Mouse (Mus musculus) monocyte, adult 5-6 weeks (primary cell): ENCODE data around the gene Sptbn2. TPM values are rescaled to one million over a fixed set of nuclear protein-coding genes. Genes with fewer than 3 reads are reported as not detected.

ENCODE experiments used
- ATAC-seq: fragments of 153-309, 156-312 bp; replicated peaks from 2 replicates; pipeline ENCODE4 v1.8.0; 2017; ENCODE audit warnings: mild to moderate bottlenecking; ENCODE audit not compliant: low TSS enrichment, insufficient number of reproducible peaks, severe bottlenecking, poor library complexity, low FRiP score
- total RNA-seq: library from RNA; stranded (forward); fragments of 200-1000, 200-491, 200-594 nt; gene quantifications from 3 replicates; pipeline ENCODE4 v1.2.3, GENCODE M21; 2017

The Sptbn2 gene
- total RNA-seq, 1 experiment from 2014 or later, result not detected

DNA sequence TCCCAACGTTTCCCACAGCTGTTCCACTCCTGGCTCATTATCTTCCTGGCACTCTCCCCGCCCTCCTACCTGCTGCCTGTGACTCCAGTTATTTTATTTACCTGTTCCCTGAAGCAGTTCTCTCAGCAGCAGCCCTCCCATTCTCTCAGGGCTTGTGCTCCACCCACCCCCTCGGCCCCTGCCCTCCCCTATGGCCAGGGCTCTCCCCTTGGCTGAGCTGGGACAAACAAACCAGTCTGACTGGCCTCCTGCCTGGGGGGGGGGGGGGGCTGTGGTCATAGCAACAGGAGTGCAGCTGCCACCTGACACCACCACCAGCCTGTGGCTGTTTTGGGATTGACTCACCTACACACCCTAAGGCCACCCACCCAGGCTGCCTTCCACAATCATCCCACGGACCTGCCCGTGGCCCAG is 8.4 kb downstream of the Sptbn2 start:
- no peak for ATAC-seq

DNA sequence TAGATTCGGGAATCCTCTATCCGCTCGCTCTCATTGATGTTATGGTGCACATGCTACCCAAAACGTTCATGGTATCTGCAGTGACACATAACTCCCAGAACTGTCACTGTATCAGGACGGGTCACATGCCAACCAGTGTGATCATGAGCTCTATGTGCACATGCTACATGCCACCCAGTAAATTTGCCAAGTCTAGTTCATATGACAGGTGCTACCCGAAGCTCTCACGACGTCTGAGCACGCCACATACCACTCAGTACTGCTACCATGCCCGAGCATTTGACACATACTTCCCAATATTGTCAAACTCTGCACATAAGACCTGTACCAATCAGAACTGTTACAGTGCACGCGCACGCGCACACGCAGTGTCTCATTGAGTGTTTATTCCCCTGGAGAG is 9.1 kb downstream of the Sptbn2 start:
- no peak for ATAC-seq

GRCm38 (mm10) chr19:4720671-4721244 is 9.8 kb downstream of the Sptbn2 start:
- ATAC-seq, result no peak

DNA sequence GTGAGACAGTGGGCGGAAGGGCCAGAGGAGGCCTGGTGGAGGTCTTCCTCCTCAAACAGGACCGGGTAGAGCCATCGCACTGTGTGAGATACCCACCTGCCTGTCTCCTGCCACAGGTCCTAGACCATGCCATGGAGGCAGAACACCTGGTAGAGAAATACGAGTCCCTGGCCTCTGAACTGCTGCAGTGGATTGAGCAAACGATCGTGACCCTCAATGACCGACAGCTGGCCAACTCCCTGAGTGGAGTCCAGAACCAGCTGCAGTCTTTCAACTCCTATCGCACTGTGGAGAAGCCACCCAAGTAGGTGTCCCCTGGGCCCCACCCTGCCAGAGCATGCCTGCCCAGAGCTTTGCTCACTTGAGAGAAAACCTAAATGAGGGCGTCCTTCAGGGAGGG is 18.2 kb downstream of the Sptbn2 start:
- no peak for ATAC-seq

DNA sequence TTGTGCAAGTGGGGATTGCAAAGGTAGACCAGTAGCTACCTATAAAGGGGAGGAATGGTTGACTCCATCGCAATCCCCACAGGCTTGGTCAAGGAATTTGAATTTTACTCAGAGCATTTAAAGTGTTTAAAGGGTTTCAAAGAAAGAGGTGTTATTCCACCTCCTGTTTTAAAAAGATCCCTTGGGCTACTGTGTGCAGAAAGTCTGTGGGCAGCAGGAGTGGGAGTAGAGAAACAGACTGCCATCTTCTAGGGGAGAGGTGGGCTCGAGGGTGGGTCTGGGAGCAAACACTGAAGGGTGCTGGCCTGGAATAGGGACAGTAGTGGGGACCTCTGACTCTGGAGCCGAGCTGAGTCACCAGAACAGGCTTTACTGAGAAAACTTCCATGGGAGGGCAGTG is 22.1 kb downstream of the Sptbn2 start:
- no peak for ATAC-seq

GRCm38 (mm10) chr19:4737866-4738265 is 26.9 kb downstream of the Sptbn2 start:
- ATAC-seq, result no peak

DNA sequence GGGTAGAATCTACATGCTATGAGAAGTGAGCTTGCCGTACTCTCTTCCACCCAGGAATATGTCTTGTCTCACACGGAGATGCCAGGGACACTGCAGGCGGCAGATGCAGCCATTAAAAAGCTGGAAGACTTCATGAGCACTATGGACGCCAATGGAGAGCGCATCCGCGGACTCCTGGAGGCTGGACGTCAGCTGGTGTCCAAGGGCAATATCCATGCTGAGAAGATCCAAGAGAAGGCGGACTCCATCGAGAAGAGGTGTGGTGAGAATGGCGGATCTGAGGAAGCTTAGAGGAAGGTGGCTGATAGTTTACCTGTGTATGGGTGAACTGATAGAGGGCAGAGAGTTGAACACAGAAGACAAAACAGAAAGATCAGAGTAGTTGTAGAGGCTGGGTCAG is 28.1 kb downstream of the Sptbn2 start:
- no peak for ATAC-seq

- ATAC-seq, result no peak
Measured at GRCm38 (mm10) chr19:4739762-4740161, 28.8 kb downstream of the Sptbn2 start.

GRCm38 (mm10) chr19:4741482-4741881 is 30.5 kb downstream of the Sptbn2 start:
- ATAC-seq, result no peak

DNA sequence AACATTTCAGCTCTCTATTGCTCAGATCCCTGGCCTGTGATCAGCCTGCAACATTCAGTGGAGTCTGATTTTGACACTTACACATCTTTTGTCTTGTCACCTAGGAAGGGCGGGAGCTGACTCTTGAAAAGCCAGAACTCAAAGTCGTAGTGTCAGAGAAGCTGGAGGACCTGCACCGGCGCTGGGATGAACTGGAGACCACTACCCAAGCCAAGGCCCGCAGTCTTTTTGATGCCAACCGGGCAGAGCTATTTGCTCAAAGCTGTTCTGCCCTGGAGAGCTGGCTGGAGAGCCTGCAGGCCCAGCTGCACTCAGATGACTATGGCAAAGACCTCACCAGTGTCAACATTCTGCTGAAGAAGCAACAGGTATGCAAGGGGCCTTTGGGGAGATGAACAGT is 31.3 kb downstream of the Sptbn2 start:
- no peak for ATAC-seq

- no peak for ATAC-seq
Measured at GRCm38 (mm10) chr19:4743524-4743923, 32.6 kb downstream of the Sptbn2 start.

DNA sequence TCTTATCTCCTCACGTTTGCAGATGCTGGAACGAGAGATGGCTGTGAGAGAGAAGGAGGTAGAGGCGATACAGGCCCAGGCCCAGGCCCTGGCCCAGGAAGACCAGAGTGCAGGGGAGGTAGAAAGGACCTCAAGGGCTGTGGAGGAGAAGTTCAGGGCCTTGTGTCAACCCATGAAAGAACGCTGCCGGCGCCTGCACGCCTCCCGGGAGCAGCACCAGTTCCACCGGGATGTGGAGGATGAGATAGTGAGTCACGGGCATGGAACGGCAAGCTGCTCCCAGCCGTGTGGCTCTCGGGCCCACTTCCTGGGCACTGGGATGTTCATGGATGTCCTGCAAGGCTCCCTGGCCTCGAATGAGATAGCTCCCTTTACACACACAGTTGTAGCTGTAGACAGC is 33.1 kb downstream of the Sptbn2 start:
- ATAC-seq, result no peak

DNA sequence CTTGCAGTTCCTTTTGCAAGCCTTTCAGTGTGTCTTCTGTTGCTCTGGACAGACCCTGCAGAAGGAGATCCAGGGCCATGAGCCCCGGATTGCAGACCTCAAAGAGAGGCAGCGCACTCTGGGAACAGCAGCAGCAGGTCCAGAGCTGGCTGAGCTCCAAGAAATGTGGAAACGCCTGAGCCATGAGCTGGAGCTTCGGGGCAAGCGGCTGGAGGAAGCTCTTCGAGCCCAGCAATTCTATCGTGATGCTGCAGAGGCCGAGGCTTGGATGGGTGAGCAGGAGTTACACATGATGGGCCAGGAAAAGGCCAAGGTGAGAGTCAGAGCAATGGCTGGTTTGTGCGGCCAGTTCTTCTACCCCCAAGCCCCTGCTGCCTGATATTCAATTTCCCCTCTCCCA is 34.1 kb downstream of the Sptbn2 start:
- ATAC-seq, result no peak

DNA sequence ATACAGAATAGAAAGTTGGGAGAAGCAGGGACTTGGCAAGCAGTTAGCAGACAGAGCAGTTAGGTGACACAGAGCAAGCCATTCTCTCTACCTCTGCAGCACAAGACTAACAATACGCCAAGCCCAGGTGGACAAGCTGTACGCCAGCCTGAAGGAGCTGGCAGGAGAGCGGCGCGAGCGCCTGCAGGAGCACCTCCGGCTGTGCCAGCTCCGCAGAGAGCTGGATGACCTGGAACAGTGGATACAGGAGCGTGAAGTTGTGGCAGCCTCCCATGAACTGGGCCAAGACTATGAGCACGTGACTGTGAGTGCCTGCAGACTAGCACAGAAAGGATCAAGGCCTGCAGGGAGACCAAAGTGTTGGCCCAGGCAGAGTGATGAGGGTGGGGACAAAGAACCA is 34.7 kb downstream of the Sptbn2 start:
- no peak for ATAC-seq

DNA sequence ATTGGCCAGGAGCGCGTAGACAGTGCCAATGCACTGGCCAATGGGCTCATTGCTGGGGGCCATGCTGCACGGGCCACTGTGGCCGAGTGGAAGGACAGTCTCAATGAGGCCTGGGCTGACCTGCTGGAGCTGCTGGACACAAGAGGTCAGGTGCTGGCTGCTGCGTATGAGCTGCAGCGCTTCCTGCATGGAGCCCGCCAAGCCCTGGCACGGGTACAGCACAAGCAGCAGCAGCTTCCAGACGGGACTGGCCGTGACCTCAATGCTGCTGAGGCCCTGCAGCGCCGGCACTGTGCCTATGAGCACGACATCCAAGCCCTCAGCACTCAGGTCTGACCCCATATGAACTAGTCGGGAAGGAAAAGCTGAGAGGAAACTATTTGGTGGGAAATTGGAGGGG is 35.6 kb downstream of the Sptbn2 start:
- no peak for ATAC-seq

DNA sequence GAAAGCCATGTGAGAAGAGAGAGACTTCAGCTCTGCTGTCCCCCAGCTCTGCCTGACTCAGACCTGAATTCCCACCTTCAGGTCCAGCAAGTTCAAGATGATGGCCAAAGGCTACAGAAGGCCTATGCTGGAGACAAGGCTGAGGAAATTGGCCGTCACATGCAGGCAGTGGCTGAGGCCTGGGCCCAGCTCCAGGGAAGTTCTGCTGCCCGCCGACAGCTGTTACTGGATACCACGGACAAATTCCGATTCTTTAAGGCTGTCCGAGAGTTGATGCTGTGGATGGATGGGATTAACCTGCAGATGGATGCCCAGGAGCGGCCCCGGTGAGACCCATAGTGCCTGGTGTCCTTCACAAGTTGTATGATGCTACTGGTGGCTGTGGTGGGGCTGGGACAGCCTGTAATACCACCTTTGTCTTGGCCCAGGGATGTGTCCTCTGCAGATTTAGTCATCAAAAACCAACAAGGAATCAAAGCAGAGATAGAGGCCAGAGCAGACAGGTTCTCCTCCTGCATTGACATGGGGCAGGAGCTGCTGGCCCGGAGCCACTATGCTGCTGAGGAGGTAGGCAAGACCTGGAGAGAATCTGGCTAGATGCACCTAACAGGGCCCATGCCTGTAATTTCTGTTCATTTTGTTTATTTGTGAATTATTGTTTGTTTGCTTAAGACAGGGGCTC is 36.8 kb downstream of the Sptbn2 start:
- ATAC-seq, result no peak

DNA sequence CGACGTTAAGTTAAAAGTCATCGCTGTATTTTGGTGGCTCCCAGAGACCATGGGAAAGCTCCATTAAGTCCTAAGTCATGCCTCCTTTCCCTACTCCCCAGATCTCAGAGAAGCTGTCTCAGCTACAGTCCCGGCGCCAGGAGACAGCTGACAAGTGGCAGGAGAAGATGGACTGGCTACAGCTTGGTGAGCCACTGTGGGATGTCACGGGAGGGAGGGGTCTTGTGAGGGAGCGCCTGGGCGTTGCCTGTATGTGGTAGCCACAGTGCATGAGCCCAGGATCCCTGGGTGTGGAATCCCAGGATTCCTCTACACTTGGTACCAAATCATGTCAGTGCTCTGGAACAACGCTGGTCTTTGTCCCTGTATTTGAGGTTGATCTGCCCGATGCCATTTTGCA is 37.5 kb downstream of the Sptbn2 start:
- ATAC-seq, result no peak

DNA sequence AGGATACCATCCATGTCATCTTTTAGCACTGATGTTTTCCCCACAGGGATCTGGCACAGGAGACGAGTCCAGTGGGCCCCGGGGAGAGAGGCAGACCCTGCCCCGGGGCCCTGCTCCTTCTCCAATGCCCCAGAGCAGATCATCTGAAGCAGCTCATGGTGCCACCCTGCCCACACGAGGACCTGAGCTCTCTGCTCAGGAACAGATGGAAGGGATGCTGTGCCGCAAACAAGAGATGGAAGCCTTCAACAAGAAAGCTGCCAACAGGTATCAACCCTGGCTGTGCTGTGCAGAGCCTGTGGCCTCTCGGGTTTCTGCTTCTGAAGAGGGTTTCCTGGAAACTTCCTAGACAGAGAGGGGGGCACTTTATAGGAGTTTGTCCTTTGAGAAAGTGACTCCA is 39.0 kb downstream of the Sptbn2 start:
- ATAC-seq, result no peak

DNA sequence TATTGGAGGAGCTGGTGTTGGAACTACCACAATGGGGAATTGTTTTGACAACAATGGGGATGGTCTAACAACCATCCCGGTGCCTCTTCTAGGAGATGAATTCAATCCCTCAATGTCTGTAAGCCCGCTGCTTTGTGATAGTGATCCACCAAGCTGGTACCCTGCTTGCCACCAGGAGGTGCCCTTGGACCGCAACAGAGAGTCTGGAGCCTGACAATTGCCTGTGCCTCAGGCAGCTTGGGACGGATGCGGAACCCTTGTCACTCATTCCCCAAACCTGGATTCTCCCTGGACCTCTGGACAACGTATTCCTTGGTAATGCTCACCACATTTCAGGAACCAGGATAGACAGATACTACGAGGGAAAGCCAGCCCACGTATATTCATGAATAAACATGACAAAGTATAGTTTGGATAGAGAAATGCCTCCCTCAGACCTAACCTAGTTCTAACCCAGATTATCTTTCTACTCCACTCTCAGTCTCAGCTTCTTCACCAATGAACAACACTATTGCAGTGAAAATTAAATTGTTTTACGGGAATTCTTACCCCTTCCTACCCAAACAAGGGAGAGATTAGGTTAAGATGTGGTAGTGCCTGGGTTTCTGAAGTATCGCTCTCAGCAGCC is 44.7 kb downstream of the Sptbn2 start:
- peak; percentile 89 for ATAC-seq

DNA sequence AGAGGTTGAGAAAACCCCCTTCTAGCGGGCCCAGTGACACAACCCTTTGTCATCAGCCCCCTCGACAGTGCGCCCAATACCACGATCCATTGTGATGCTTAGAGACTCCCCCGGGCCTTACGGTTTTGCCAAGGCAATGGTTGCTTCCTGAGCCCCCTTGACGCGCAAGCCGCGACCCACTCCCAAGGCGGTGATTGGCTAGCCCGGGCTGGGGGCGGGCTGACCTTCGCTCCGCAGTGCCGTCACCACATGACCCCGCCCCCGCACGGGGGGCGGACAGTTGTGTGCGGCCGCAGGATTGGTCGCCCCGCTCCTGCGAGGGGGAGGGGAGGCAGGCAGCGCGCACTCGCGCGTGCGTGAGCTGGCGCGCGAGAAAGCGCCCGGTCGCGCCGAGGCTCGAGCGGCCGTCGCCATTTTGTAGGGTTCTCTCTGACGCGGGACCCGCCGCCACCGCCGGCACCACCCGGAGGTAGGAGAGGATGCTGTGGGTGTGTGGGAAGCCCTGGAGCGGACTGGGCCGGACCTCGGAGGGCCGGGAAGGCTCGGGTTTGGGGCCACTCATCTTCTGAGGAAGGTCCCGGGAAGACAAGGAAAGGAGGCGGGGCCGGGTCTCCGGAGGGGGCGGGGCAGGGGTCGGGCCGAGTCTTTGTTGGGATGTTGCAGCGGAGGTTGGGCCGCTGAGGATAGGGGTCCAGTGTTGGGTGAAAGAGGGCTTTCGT is 45.4 kb downstream of the Sptbn2 start, which contains the start of gene Rbm4b:
Gene Rbm4b, plus strand, starts transcription at position 305 of the 719 bp plus-strand sequence.
- peak; percentile 83 for ATAC-seq
